Mouse (Mus musculus) frontal cortex, adult 2 months (tissue): ENCODE data around the gene Insc. TPM values are rescaled to one million over a fixed set of nuclear protein-coding genes. Genes with fewer than 3 reads are reported as not detected.
"Not testable (repeated sequence)": the region's sequence is repeated elsewhere in the genome, so short reads cannot be mapped to it uniquely, and the experiment has no call there.

Source experiments
- DNase-seq, 2 experiments: peaks; one replicate each; pipeline ENCODE4 v3.0.0; 2022; ENCODE audit warnings: low spot score in 1 of 2; ENCODE audit errors: extremely low spot score in 1 of 2
- polyA plus RNA-seq: library from polyadenylated mRNA; depleted of rRNA; stranded (reverse); fragments of >200 nt; gene quantifications from 2 replicates; pipeline ENCODE4 v1.2.3, GENCODE M21; 2012; rRNA removed

The Insc gene
- 5.4 and 5.8 TPM in 2 replicates for polyA plus RNA-seq

DNA sequence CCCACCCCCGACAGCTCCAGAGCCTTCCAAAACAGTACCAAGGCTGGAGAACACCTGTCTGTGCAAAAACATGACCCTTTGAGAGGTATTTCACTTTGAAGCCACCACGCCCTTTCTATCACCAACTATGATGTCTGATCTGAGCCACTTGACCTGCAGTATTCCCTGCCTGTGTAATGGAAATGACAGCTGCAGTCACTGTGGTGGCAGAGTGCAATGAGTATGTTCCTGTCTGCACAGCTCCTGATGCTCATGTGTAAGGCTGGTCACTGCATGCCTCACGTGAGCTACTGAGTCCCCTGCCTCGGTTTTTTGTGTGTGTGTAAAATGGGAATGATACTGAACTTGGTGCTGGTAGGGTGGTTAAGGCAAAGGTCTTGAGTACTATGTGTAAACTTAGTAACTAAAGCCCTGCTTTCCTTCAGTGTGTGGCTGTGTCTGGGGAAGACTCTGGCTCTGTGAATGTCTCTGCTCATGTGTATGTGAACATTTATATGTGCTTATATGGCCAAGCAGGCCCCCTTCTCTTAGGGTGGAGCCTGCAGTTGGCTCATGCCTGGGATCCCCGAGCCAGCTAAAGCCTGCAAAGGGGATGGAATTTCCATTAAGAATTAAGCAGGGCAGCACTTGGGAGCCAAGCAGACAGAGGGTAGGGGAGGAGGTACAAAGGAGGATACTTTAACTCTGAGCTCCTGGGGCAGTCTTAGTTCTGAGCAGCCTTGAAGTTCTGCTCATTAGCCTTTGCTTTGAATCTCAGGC is at the start of gene Insc:
Insc (plus strand) TSS at position 673 of the 759 bp plus-strand sequence.
- DNase-seq = no peak

DNA sequence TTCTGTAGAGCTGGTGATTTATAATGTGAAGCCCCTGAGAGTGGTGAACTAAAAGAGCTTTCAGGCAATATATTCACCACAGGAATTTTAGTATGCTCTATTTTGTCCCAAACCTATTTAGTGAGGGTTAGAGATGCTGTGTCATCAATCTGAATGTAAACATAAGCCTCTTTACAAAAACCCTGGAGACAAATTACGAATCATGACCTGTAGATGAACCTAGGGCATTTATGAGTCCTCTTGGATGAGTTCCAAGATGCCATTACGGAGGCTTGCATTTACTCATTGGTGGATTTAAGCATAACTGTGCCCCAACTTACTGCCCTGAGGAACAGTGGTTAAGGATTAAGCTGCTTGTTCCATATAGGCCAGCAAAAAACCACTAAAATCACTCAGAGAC is 42.6 kb upstream of the Insc start:
- DNase-seq = no peak

DNA sequence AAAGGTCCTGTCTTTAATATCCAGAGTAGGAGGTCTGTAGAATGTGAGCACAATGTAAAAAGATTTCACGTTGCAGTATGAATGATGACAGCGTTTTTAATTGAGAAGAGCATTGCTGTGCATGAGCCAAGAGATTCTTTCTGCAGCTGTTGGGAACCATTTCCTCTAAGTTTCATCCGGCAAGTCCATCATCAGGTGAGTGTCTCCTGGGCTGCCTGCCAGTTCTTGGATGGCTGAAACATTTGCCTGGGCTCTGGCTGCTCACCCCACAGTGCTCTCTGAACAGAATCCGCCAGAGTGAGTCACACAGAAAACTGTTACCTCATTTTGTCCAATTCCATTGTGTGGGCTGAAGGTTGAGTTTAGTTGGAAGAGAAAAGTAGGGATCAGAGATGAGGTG is 36.8 kb upstream of the Insc start:
- DNase-seq = peak in 1 of 2 experiments; percentile 27

DNA sequence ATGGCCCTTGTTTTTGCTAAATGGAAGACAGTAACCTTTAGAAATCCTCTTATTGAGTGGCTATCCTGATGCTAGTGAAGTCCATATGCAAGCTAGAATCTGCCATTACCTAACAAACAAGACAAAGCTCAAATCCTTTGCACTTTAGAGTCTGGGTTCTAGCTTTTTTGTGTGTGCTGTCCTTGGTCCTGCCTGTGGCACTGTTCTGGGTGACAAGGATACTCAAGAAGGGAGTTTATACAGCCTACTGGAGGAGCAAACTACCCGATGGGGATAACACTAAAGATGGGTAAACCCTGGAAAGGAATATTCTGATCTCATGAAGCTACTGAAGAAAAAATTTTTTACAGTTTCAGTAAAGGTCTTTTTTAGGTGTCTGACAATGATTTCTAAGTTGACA is 36.1 kb upstream of the Insc start:
- no peak for DNase-seq

DNA sequence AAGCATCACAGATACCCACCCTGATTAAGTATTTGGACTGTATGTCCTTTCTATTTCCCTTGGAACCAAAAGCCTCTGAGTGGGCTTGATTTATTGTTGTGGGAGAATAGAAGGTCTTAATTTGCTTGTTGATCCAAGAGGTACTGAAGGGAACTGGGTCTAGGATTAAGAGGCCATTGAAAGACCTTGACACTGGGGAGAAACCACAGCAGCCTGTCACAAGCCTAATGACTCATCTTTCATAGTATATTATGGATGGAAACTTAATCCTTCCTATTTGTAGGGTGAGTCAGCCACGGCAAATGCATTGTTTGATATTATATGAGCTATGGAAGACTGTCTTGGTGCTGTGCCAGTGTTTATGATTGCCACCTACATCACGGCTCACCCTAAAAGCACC is 33.1 kb upstream of the Insc start:
- DNase-seq = no peak

DNA sequence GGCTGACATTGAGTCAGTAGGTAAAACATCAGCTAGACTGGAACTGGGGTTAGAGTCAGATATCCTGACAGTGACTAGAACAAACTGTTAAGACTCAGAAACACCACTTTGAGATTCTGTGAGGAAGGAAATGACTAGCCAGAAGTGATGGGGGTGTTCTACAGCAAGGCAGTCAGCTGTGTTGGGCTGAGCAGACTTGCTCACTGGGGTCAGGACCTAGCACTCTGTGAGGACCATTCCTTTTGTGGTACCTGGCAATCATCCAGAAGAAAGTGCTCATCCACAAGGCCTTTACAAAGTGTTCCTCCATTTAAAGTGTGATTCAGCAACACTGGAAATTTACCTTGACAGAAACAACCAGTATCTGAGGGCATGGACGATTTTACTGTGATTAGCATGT is 31.0 kb upstream of the Insc start:
- no peak for DNase-seq

DNA sequence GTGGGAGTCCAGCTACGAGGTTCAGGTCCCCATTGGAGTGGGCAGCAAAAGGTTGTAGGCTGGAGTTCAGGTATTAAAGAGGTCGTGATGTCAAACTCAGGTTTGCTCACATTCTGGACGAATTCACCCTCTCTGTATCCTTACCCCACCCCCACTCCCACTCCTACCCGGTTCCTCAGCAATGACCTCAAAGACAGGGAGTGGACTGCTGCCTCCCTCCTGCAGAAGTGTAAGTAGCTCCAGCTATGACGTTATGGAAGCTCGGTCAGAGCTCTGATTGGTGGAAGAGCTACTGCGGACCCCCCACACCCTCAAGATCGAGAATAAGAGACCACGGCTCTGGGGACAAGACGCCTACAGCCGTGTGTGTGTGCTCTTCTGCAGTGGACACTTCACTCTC is 25.2 kb upstream of the Insc start, which contains the start of gene Calcb:
Calcb (plus strand) TSS at position 344 of the 400 bp plus-strand sequence.
- DNase-seq = no peak

DNA sequence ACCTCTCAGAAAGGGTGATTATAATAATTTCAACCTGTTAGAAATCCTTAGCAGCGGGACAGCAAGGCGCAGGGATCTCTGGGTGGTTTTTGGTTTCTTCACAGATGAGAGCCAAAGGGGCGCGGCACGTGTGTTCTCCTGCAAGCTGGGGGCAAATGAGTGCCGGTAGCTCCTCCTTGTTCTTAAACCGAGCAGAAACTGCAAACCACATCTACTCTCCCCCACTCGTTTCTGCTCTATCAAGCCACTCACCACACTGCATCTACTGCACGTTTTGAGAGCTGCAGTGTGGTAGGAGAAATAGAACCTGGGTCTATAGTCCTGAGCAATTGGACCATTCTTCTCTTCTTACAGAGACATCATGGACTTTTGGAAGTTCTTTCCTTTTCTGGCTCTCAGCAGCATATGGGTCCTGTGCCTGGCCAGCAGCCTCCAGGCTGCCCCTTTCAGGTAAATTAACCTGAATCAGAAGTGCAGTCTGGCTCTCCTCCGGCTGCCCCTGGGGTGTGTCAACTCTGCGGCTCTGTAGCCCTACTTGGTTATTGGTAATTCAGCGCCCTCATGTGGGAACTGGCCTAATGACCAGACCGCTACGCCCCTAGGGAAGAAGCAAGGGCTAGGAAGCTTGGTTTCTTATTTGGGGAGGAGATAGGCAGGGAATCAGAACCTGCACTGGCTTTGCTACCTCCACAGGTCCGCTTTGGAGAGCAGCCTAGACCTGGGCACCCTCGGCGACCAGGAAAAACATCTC is 23.9 kb upstream of the Insc start:
- DNase-seq = peak in 1 of 2 experiments; percentile 15

DNA sequence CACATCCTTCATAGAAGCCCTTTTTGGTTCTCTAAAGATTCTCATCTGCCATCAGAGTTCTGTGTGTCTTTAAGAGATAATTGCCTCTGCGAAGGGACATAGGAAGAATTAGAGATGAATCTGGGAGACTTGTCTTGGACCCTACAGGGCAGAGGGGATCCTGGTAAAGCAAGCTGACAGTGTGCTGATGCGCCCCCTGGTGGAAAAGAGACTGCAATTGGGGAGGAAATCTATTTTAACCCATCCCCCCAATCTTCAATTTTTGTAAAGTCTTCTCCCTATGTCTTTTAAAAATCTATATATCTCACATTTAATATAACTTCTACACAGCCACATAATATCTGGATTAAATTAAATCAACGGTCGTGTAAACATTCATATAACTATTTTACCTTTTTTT is 13.8 kb upstream of the Insc start:
- DNase-seq = peak in 1 of 2 experiments; percentile 12

DNA sequence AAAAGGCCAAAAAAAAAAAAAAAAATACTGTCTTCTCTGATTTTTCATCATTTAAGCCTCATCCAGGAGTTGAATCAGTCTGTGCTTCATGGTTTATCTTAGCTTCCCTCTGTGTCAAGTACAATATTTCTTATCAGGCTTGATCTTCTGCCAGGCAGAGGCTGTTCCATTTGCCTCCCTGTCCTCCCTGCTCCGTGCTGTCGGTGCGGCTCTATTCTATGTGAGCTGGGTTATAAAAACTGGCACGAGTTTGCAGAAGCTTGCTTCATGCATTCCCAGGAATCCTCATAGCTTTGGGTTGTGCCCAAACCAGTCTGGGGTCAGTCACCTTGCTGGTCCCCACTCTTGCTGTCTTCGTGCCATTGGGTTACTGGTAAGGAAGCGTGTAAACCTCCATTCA is 12.3 kb upstream of the Insc start:
- DNase-seq = no peak

DNA sequence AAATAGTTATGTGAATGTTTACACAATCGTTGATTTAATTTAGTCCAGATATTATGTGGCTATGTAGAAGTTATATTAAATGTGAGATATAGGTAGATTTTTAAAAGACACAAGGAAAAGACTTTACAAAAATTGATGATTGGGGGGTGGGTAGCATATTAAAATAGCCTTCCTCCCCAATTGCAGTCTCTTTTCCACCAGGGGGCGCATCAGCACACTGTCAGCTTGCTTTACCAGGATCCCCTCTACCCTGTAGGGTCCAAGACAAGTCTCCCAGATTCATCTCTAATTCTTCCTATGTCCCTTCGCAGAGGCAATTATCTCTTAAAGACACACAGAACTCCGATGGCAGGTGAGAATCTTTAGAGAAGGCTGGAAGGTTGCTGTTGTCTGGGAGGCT is 11.8 kb upstream of the Insc start:
- DNase-seq = not testable (repeated sequence)

DNA sequence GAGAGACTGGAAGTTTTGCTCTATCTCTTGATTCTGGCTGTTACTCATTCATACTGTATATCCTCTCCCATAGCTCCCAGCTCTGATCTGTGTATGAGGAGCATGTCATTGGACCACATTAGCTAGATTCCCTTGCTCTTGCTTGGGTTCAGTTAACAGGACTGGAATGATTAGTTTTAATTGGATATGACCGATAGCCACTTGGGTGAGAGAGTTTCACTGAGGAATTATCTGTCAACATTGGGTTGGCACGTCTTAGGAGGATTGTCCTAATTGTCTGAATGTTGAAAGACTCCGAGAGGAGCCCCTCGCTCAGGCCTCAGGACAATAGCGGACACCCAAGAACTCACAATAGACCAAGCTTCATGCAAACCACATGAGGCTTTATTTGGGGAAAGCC is 7.2 kb upstream of the Insc start:
- DNase-seq = no peak

DNA sequence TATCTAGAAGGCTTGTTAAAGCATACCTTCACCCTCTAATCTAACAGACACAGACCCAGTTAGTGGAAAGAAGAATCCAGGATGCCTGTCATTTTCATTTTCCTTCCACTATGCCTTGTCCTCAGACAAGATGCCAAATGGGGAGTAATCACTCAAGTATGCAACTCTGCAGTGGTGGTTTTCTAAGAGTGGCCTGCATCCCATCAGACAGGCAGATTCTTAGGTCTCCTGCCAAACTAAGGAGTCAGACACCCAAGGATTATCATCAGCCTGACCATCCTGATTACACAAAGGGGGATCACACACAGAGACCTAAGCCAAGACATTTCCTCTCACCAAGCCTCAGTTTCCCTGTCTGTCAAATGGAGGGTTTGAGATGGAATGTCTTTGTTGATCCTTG is 5.3 kb upstream of the Insc start:
- DNase-seq = no peak

DNA sequence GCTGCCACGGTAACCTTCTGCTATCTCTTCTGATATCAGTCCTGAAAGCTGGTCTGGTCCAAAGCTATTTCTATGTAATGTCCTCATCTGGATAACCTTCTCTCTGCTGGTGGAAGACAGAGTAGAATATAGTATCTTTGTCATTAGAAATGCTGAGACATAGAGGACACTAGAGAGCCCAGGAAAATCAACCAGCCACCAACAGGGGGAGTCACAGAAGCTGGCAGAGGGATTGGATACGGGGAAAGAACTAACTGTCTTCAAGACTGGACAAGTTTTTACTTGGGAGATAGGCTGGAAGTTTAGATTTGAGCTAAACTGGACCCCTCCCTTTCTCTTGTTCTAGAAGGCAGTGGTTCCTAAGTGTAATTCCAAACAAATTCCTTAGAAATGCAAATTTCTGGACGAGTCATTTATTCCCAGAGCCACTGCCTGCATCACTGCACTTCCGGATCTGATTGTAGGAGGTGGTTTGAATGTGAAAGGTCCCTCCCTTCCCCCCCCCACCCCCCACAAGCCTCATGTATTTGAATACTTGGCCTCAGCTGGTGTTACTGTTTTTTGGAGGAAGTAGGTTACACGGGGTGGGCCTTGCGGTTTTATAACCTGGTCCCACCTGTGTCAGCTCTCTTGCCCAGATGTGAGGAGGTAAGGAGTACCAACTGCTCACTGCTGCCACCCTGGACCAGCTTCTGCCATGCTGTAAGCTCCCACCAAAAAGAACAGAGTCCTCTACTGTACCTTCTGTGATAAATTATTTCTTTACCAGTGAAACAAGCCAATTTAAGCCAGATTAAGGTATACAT is 2.9 kb upstream of the Insc start:
- peak in 1 of 2 experiments; percentile 11 for DNase-seq

DNA sequence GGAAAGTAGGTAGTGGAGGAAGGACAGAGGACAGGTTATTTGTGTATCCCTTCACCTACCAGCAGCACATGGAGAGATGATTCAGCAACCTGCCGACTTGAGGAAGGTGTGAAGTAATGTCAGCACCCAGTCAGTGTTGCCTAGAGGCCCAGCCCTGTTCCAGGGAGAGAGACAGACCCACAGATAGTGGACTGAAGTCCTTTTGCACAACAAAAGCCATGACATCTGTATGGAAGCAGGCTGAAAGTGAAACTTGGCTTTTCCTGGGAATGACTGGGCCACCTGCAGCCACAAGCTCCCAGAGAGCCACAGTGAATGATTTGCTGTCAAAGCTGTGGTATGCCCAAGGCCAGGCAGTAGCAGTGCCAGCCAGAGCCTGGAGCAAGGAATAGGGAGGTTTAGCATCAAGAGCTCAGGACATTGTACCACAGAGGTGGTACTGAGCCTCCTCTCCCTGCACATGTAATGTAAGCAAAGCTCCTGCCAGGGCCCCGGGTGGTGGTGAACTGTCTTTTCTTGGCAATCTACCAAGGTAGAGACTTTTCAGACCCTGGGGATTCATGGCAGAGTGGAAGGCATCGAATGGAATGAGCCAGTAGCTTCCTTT is 1.2 kb downstream of the Insc start:
- no peak for DNase-seq

DNA sequence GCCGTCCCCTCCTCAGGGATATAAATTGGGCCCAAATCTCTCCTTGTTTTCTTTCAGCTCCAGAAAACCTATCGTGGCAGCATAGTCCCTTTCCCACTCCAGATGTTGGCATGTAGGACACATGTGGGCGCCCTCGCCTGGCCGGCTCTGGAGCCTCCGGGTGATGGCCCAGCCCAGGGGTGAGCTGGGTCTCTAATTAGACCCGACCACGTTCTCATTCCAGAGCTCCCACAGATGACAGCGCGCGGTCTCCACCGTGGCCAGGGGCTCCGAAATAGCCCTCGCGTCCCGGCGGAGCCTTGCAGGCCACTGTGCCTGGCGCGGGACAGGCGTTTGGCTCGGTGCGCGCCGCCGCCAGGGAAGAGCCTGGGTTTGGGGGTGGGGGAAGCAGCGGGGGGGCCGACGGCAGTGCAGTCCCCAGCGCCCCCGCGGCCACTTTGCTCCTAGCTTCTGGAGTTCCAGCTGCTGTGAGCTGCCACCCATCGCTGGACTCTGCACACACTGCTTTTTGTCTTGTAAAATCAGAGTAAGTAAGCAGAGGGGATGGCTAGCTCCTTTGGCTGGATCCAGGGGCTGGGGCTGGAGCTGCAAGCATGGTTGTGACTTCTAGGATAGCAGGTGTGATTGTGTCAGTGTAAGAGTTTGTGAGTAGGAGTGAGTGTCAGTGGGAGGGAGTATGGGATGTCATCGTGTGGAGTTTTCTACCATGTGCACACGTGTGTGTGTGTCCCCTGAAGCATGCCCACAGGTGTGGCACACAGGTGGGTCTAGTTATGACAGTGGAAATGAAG is 2.2 kb downstream of the Insc start:
- no peak for DNase-seq

DNA sequence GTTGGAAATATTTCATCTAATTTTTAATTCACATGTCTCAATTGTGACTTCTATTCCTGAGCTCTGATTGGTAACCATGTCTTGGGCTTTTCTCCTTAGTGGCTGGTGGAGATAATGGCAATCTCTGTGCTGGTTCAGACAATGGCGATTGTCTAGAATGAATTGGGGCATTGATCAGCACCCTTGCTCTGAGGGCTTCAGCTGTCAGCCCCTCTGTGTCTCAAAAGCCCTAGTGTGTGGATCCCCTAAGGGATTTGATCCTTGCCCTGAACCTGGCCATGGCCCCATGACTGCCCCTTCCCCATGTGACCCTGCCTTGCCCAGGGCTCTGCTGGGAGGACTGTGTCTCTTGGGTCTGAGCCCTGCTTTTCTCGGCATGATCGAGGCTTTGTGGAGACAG is 4.1 kb downstream of the Insc start:
- peak; percentile 8 to 21 for DNase-seq

DNA sequence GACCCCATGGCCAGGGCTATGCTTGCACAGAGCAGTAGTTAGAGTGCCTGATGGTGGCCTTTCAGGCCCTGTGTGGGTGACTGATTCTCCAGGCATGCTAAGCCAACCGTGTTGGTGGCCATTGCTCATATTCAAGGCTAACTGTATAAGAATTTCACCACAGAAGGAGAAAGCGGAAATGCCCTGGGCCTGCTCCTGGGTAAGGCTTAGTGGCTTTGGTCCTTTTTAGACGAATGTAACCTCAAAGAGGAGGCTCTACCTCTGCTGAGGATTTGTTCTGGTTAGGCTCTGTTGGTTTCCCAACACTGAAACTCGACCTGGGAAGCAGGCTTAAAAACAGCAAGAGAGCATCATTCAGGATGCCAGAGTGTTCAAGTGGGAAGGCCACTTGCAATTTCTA is 4.7 kb downstream of the Insc start:
- no peak for DNase-seq

DNA sequence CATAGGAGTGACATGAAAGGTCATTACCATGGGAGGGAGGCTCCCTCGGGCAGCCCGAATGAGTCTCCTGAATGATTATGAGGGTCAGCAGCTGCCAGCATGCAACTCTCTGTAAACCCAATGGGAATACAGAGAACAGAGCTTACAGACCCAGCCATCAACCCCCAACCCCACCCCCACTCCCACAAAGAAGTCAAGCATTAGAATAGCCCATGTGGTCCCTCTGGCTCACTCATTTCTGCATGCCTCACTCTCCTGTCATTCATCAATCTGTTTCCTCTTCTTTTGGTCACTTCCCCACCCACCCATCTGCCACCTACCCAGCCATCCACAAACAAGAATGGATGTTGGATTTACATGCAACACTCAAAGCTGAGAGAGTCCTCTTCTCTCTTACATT is 10.0 kb downstream of the Insc start:
- no peak for DNase-seq

DNA sequence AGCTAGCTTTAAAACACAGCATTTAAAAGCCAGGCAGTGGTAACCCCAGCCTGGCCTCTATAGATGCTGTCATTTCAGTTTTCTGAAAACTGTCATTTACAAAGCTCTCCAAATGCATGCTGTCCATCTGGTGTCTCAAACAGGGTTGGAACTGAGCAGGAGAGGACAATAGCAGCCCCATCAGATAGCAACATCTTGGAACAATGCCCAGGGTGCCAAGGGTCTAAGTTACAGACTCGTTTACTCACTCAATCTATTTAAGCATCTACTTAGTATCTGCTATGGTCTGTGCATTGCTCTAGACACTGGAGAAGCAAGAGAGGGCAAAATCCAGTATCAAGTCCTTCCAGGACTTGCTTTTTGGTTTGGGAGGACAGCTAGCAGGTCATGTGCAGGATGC is 10.7 kb downstream of the Insc start:
- DNase-seq = no peak
